Mouse (Mus musculus): ENCODE measurements at regions not wholly inside any gene's neighbourhood (a gene's known extent, or its start where the extent isn't known, plus 50 kb on each side); places are given as distances from the start of the nearest gene placed in this dataset.

GRCm38 (mm10) chr1:73299978-73300688, 284.4 kb upstream of the Tnp1 start:
- no peak for DNase-seq

DNA sequence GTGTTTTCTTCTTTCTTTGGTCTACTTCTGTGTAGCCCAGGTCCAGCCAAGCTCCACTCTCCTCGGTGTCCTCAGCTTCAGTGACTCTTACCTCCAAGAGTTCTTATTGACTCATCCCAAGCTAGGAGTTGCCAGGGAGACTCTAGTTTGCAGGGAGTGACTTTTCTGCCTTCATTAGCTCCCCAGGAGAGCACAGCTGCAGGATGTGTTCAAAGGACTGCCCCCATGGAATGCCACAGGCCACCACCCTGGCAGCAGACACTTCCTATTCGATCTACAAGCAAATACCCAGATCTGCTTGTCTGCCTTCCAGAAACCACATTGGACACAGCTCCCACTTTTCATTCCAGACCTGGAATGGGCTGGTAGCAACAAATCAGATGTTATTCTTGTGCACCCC, 269.6 kb upstream of the Tnp1 start:
- DNase-seq, result no peak

GRCm38 (mm10) chr1:73274480-73274879, 258.8 kb upstream of the Tnp1 start:
- DNase-seq, result peak; percentile 66

- DNase-seq, result peak; percentile 72
Measured at GRCm38 (mm10) chr1:73270787-73271391, 255.2 kb upstream of the Tnp1 start.

- no peak for DNase-seq
Measured at GRCm38 (mm10) chr1:73269051-73269755, 253.5 kb upstream of the Tnp1 start.

- DNase-seq, result no peak
Measured at GRCm38 (mm10) chr1:73265009-73265408, 249.3 kb upstream of the Tnp1 start.

GRCm38 (mm10) chr1:73264245-73264644, 248.5 kb upstream of the Tnp1 start:
- DNase-seq, result no peak

- DNase-seq, result no peak
Measured at GRCm38 (mm10) chr1:73259525-73260098, 243.9 kb upstream of the Tnp1 start.

DNA sequence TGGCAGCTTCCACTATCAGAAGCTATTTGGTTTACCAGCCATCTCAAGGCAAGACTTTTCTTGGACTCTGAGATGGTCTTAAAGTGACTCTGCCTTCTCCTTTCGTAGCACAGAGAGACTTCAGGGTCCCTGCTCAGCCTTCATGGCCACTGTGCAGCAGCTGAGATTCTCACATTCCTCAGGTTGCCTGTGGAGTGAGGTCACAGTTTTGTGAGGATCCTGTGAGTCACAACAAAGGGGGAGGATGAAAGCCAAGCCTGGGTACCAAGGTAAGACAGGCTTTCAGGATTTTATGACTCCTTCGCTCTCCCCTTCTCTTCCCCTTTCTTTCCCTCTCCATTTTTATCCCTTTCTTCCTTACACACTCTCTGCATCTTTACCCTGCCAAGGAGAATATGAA, 241.6 kb upstream of the Tnp1 start:
- no peak for DNase-seq

DNA sequence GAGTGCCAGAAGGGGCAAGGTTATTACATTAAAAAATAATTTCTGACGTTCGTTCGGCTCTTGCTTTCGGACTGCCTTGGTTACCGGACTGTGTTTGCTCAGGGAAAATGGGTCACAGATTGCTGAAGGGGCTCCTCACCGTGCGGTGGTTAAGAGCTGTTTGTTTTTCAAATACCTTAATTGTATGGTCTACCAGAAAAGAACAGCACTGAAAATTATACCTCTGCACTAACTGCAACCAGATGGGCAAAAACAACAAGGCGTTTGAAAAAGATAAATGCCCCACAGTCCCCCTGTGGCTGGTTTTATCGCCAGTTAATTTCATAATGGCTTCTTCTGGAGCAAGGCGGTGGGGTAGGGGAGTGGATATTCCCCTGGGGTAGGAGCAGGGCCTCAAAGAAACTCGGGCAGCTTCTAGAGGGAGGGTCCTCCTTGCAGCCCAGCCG, 236.2 kb upstream of the Tnp1 start:
- peak; percentile 70 for DNase-seq

DNA sequence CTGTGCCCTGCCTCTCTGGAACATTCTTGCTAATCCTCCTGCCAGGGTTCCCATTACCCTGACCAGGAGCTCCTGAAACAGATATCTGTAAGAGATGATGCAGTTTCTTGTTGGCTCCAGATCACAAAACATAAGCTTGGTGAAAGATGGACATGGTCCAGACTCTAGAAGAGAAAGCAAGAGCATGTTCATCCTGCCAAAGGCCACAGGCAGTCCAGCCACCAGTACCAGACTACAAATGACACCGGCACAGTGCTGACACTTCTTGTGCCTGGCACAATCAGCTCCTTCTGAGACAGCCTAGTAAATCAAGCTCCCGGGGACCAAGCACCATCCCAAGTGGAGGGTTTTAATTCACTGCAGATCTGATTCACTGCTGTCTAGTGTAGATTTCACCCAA, 228.3 kb upstream of the Tnp1 start:
- DNase-seq, result no peak

DNA sequence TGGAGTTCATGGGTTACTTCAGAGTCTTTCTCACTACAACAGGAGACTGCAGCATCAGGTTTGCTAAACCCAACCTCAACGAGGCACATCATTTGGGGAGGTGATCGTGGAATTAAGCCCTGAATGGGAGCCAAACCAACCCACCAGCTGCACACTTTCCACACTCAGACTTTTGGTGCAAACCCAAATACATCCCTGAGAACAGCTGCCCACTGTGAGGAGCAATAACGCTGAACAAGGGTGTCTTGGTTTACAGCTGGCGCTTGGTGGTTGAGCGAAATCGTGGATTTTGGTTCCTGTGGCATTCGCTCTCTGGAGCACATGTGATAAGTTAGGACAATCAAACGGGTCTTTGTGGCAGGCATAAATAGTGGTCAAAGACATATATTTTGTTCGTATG, 226.6 kb upstream of the Tnp1 start:
- no peak for DNase-seq

DNA sequence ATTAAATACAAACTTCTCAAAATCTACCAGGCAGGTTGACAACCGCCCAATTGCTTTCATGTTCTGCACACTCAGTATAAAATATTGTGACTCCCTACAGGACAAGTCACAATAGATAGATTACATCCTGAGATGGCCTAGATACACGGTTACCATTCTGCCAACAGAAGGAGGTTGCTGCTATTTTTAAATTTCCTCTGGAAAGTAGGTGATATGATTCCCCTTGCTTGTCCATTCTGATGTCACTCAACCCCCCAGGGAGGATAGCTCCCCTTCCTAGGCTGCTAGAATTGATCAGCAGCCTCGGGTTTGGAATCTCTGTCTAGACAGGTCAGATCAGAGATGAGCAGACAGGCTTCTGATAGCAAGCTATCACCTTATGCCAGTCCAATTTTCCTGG, 221.2 kb upstream of the Tnp1 start:
- DNase-seq, result no peak

- DNase-seq, result no peak
Measured at GRCm38 (mm10) chr1:73233636-73234035, 217.9 kb upstream of the Tnp1 start.

- DNase-seq, result no peak
Measured at GRCm38 (mm10) chr1:73233041-73233440, 217.3 kb upstream of the Tnp1 start.

DNA sequence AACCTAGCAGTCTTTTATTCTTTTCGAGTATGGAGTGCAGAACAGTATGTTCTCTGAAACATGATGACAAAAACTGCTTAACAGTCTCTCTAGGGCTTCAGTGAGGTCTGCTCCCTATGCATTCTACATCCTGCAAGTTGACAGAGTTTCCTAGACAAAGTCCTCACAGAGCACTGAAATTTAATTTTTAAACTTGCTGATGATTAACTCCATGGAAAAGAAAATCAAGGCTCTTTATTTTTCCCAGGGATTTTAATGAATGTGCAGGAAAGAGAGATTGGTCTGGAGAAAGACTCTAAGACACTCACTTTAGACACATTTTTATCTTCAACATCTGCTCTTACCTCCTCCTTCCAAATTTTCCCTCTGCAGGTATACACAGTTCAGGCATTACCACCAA, 214.9 kb upstream of the Tnp1 start:
- DNase-seq, result no peak

DNA sequence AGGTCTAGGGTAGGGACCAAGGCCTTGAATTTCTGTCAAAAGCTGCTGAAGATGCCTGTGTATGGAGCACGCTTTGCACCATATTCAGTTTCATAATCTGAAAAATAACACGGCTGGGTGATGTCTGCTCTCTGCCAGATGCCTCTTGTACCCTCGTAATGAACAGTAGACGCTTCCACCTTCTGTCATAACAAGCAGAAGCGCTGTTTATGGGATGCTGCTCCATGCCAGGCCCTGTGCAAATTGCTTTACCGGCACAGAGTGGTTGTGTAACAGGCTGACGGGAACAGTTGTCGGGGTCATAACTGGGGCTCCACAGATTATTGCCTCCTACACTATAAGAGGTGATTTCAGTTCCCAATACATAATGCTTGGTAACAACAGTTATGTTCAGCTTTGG, 211.5 kb upstream of the Tnp1 start:
- DNase-seq, result no peak

DNA sequence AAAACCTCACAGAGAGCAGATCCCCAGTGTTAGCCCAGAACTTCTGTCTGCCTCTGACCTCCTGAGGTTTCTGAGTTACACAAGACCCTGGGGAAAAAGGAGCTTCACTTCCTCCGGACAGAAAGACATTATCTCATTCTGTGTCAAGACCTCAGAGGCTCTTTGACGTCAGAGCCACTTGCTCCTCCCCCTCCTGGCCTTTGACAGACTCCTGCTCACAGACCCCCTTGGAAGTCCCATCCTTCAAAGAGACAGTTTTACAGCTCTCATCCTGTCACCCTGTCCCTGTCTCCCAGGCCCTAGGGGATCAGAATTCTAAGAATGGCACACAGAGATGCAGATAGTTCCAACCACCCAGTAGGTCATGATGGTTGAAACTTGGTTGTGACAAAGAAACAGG, 206.2 kb upstream of the Tnp1 start:
- peak; percentile 24 for DNase-seq

- no peak for DNase-seq
Measured at GRCm38 (mm10) chr1:73214305-73214946, 198.7 kb upstream of the Tnp1 start.

GRCm38 (mm10) chr1:73207421-73207820, 191.7 kb upstream of the Tnp1 start:
- DNase-seq, result no peak

DNA sequence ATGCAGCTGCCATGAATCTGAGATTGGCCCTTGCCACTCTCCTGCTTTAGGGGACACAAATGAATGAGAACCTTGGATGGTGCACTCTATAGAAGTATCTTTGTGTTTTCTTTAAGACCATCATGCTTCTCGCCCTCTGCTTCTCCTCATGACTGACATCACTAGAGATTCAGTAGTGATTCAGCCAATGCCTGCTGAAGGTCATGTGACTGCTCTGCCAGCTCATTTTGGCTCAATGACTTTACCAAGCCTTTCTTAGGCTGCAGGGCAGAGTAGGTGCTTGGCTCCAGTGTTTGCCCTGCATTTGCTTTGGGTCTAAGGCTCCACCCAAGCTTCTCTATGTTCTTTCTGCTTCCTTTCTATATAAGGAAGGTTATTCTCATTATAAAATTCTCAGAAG, 190.1 kb upstream of the Tnp1 start:
- DNase-seq, result no peak

- DNase-seq, result no peak
Measured at GRCm38 (mm10) chr1:73200112-73200511, 184.4 kb upstream of the Tnp1 start.

DNA sequence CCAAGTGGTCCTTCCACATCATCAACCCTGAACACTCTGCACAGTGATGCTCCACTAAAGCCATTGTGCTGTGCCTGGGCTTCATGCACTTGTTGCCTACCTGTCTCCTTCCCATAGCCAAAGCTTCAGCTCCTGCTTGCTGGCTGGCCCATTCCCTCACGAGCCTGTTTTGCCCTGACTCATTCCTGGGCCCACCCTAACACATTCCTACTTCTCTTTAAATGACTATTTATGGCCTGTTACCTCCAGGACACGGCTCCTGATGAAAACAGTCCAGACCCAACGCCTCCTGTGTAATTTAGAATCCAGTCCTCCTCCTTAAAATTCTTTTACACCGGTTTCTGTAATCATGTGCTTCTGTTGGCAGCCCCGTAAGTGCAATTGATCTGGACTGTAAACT, 175.1 kb upstream of the Tnp1 start:
- no peak for DNase-seq

Data from embryo, embryonic 11 days (tissue).